Mouse (Mus musculus): Measurements from ENCODE around the gene Kif27. TPM values are rescaled to one million over a fixed set of nuclear protein-coding genes. Genes with fewer than 3 reads are reported as not detected.

Kif27 gene
- polyA plus RNA-seq, 1 experiment from 2014 or later, result 0.11 TPM

DNA sequence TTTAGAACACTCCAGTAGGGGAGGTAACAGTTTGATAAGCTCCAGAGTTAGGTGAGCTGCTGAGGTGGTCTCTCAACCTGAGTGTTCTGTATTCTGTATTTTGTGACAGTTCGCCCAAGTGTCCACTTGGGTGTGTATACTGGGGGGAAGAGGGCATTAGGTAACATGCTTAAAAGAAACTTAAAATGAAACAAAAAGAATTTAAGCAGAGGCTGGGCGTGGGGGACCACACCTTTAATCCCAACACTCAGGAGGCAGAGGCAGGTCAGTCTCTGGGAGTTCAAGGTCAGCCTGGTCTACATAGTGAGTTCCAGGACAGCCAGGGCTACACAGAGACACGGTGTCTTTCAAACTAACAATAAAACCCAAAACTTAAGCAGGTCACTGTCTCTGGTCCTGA lies 78.4 kb downstream of the Kif27 start:
- Histone ChIP-seq H3K9me3 (ENCODE audit: control insufficient read depth, low read length) (no peaks in the 10 kb centered on the region), H3K9ac (ENCODE audit: low read depth, low read length) (no peak overlapping the region), H3K4me2 (no peak overlapping the region), H3K4me1 (replicated peaks; ENCODE audit: control insufficient read depth, insufficient read depth, low read length) (no peaks in the 10 kb centered on the region), H3K27me3 (replicated peaks; ENCODE audit: control insufficient read depth, insufficient read depth, low read length) (peaks cover 3% of the 10 kb centered on the region), H3K4me3 (ENCODE audit: low read depth, low read length) (no peak overlapping the region), H3K36me3 (ENCODE audit: control insufficient read depth, insufficient read depth, low read length) (no peaks in the 10 kb centered on the region), H3K27ac (ENCODE audit: low read depth, low read length) (no peak overlapping the region)
- 75% methylated on average over 3 of the region's 3 CpGs for WGBS
- ATAC-seq (replicated peaks; ENCODE audit: low FRiP score) (no peak), DNase-seq (ENCODE audit: low spot score) (no peak)

DNA sequence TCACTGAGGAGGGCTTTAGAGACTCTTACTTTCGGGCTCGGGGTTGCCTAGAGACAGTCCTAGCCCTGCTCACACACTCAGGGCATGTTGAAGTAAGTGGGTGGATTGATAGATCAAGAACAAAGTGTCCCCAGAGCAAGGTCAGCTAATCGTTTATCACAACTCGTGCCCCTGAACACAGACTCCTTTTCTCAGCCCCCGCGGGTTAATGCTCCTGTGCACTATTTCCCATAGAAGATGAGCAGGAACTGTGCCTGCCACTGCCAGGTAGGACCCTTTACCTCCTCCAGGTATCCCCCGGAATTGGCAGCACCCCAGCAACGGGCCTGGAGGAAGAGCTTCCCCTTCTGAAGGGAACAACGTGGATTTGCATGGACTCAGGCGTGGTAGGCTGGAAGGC lies 82.7 kb downstream of the Kif27 start:
- Histone ChIP-seq H3K9me3 (ENCODE audit: control insufficient read depth, low read length) (no peaks in the 10 kb centered on the region), H3K36me3 (ENCODE audit: control insufficient read depth, insufficient read depth, low read length) (no peaks in the 10 kb centered on the region), H3K27me3 (replicated peaks; ENCODE audit: control insufficient read depth, insufficient read depth, low read length) (peaks cover 20% of the 10 kb centered on the region), H3K4me2 (no peak overlapping the region), H3K9ac (ENCODE audit: low read depth, low read length) (no peak overlapping the region), H3K4me3 (ENCODE audit: low read depth, low read length) (no peak overlapping the region), H3K4me1 (replicated peaks; ENCODE audit: control insufficient read depth, insufficient read depth, low read length) (peaks cover 9% of the 10 kb centered on the region), H3K27ac (ENCODE audit: low read depth, low read length) (no peak overlapping the region)
- WGBS, result 76% methylated on average over 10 of the region's 10 CpGs
- ATAC-seq (replicated peaks; ENCODE audit: low FRiP score), result no peak
- no peak for DNase-seq (ENCODE audit: low spot score)

DNA sequence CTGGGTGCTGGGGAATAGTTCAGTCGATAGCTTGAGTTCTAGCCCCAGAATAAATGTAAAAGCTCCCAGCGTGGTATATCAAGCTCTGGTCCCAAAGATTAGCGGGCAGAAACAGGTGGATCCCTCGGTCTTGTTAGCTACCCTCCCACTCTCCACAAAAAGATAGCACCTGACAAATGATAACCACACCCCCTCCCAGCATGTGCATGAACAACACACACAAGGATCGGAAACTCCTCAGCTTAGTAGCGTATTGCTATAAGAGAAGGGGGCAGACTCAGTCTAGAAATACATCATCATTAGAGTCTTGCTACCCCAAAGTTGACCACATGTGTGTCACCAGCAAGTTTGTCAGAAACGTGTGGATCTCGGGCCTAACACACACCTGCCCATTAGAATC lies 83.3 kb downstream of the Kif27 start, which contains the start of gene Gkap1:
Gene Gkap1 (minus strand): TSS at position 101 of the 400 bp plus-strand sequence.
- 57% methylated on average over 8 of the region's 8 CpGs for WGBS
- ATAC-seq (replicated peaks; ENCODE audit: low FRiP score), result no peak
- DNase-seq (ENCODE audit: low spot score), result no peak
- H3K4me1 ChIP-seq (replicated peaks; ENCODE audit: control insufficient read depth, insufficient read depth, low read length), result peaks cover 9% of the 10 kb centered on the region
- peaks cover 20% of the 10 kb centered on the region for H3K27me3 ChIP-seq (replicated peaks; ENCODE audit: control insufficient read depth, insufficient read depth, low read length)
- peak within 1 kb of the TSS; percentile 81 for H3K9ac ChIP-seq (ENCODE audit: low read depth, low read length)
- H3K36me3 ChIP-seq (ENCODE audit: control insufficient read depth, insufficient read depth, low read length), result no peaks in the 10 kb centered on the region
- H3K4me2 ChIP-seq, result peak within 1 kb of the TSS; percentile 85
- no peaks in the 10 kb centered on the region for H3K9me3 ChIP-seq (ENCODE audit: control insufficient read depth, low read length)
- H3K27ac ChIP-seq (ENCODE audit: low read depth, low read length), result peak within 1 kb of the TSS; percentile 49; the same call in 1 of the 2 replicates
- H3K4me3 ChIP-seq (ENCODE audit: low read depth, low read length), result peak within 1 kb of the TSS; percentile 88

DNA sequence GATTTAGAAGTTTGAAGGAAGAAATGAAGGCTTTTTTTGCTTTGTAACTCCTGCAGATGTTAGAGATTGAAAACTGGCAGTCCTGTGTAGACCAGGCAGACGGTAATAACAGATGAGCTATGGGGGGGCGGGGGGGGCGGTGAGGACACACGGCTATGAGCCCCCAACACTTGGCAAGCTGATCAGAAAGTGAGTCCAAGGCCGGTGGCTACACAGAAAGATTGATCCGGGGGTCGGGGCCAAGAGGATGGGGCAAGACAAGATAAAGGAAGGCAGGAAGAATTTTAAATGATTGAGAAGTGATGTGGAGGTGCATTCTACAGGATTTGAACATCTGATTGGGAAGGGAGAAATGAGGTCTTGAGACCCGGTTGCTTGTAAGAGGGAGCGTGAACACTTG lies 83.8 kb downstream of the Kif27 start:
- DNase-seq (ENCODE audit: low spot score) (no peak), ATAC-seq (replicated peaks; ENCODE audit: low FRiP score) (no peak)
- H3K4me3 ChIP-seq (ENCODE audit: low read depth, low read length), result peak overlapping the region; percentile 88
- H3K27ac ChIP-seq (ENCODE audit: low read depth, low read length), result peak overlapping the region; percentile 49; the same call in 1 of the 2 replicates
- H3K9me3 ChIP-seq (ENCODE audit: control insufficient read depth, low read length), result no peaks in the 10 kb centered on the region
- peak overlapping the region; percentile 85 for H3K4me2 ChIP-seq
- H3K27me3 ChIP-seq (replicated peaks; ENCODE audit: control insufficient read depth, insufficient read depth, low read length), result peaks cover 20% of the 10 kb centered on the region
- peak overlapping the region; percentile 81 for H3K9ac ChIP-seq (ENCODE audit: low read depth, low read length)
- WGBS, result 25% methylated on average over 9 of the region's 9 CpGs
- H3K36me3 ChIP-seq (ENCODE audit: control insufficient read depth, insufficient read depth, low read length), result no peaks in the 10 kb centered on the region
- peaks cover 9% of the 10 kb centered on the region for H3K4me1 ChIP-seq (replicated peaks; ENCODE audit: control insufficient read depth, insufficient read depth, low read length)

DNA sequence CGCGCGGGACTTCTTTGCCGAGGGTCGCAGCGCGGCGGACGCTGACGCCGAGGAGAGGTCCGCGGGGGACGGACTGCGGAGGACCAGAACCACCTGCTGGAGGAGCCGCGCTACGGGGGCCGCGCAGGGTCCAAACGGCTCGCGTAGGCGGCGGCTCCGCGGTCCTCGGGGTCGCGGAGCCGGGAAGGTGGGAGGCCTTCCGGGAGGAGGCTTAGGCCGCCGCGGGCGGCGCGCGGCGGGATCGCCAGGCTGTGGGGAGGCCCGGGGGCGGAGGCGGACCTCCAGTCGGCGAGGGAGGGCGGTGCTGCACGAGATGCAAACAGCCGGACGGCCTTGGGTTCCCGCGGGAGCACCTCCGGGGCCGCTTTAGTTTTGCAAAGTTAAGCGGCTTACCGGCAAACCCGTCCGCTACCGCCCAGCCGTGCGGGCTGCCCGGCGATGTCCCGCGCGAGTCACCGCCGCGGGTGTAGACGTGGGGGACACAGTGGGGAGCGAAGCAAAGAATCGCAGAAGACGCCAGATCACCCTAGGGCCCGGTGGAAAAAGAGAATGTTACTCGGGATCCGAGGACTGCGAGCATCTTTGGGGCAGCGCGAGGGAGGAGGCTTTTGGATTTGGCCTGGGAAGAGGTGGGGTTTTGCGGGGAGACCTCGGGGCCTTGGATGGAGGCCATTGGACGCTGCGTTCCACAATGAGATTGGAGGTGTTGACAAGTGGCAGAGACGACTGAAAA lies 84.5 kb downstream of the Kif27 start:
- Histone ChIP-seq H3K27ac (ENCODE audit: low read depth, low read length) (peak overlapping the region; percentile 49), H3K4me2 (peak overlapping the region; percentile 85), H3K4me1 (replicated peaks; ENCODE audit: control insufficient read depth, insufficient read depth, low read length) (peaks cover 9% of the 10 kb centered on the region), H3K9ac (ENCODE audit: low read depth, low read length) (peak overlapping the region; percentile 81), H3K36me3 (ENCODE audit: control insufficient read depth, insufficient read depth, low read length) (no peaks in the 10 kb centered on the region), H3K4me3 (ENCODE audit: low read depth, low read length) (peak overlapping the region; percentile 88), H3K27me3 (replicated peaks; ENCODE audit: control insufficient read depth, insufficient read depth, low read length) (peaks cover 20% of the 10 kb centered on the region), H3K9me3 (ENCODE audit: control insufficient read depth, low read length) (no peaks in the 10 kb centered on the region)
- DNase-seq (ENCODE audit: low spot score) (peak; percentile 80), ATAC-seq (replicated peaks; ENCODE audit: low FRiP score) (peak; percentile 80)
- under 1% methylated on average over 81 of the region's 84 CpGs for WGBS

DNA sequence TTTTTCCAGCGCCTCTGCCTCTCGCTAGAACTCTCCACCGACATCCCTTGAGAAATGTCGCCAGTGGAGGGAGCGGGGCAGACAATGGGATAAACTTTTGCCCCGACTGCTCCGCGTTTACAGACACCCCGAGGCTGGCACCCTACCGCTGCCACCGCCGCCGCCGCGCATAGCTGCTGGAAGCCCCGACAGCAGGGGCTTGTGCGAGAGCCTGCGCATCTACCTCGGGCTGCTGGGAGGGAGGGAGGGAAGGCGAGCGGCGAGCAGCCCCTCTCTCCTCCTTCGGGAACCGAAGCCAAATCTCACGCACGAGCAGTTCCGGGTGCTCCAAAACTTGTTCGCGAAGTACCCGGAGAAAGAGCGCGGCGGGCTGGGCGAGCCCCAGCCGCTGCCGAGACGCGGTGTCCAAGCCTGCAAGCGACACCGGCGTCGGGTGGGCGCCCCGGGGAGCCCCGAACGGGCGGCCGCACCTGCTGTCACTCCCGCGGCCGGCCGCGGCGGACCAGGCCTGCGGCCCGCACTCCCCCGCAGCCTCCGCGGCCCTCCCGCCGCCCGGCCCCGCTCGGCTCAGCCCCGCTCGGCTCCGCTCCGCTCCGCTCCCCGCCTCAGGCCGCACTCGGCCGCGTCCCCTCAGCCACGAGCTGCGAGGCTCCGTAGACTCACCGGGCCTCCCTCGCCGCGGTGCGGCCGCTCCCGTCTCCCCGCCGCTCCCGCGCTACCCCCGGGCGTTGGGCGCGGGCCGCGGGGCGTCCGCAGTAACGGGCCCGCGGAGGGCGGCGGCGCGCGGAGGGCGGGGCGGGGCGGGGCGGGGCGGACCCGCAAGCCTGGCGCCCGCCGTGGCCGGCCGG lies 85.3 kb downstream of the Kif27 start:
- peaks cover 20% of the 10 kb centered on the region for H3K27me3 ChIP-seq (replicated peaks; ENCODE audit: control insufficient read depth, insufficient read depth, low read length)
- WGBS, result under 1% methylated on average over 93 of the region's 115 CpGs
- ATAC-seq (replicated peaks; ENCODE audit: low FRiP score) (peak; percentile 71), DNase-seq (ENCODE audit: low spot score) (peak; percentile 70)
- peak overlapping the region; percentile 88 for H3K4me3 ChIP-seq (ENCODE audit: low read depth, low read length)
- peak overlapping the region; percentile 81 for H3K9ac ChIP-seq (ENCODE audit: low read depth, low read length)
- no peaks in the 10 kb centered on the region for H3K36me3 ChIP-seq (ENCODE audit: control insufficient read depth, insufficient read depth, low read length)
- H3K27ac ChIP-seq (ENCODE audit: low read depth, low read length), result peak overlapping the region; percentile 48; the same call in 1 of the 2 replicates
- no peaks in the 10 kb centered on the region for H3K9me3 ChIP-seq (ENCODE audit: control insufficient read depth, low read length)
- peaks cover 9% of the 10 kb centered on the region for H3K4me1 ChIP-seq (replicated peaks; ENCODE audit: control insufficient read depth, insufficient read depth, low read length)
- peak overlapping the region; percentile 85 for H3K4me2 ChIP-seq

DNA sequence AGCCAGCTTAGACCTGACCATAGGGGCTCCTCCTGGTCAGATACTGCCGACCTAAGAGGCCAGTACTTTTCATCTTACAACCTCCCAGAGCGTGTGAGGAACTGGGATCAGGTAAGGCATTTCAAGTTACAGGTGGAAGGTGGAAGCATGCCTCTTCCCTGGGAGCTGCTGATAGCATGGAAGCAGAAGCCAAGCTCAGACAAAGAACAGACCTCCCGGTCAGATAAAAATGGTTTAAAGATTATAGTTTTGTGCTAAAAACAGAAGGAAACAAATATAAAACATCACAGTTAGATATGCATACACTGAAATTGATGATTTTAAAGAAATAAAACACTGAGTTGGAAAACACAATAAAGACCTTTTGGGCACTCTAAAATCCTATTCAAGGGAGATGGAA lies 92.1 kb downstream of the Kif27 start:
- no peaks in the 10 kb centered on the region for H3K9me3 ChIP-seq (ENCODE audit: control insufficient read depth, low read length)
- no peak overlapping the region for H3K4me2 ChIP-seq
- H3K4me3 ChIP-seq (ENCODE audit: low read depth, low read length), result no peak overlapping the region
- DNase-seq (ENCODE audit: low spot score) (no peak), ATAC-seq (replicated peaks; ENCODE audit: low FRiP score) (no peak)
- 69% methylated on average over 3 of the region's 3 CpGs for WGBS
- H3K27ac ChIP-seq (ENCODE audit: low read depth, low read length), result no peak overlapping the region
- H3K9ac ChIP-seq (ENCODE audit: low read depth, low read length), result no peak overlapping the region
- H3K36me3 ChIP-seq (ENCODE audit: control insufficient read depth, insufficient read depth, low read length), result no peaks in the 10 kb centered on the region
- H3K4me1 ChIP-seq (replicated peaks; ENCODE audit: control insufficient read depth, insufficient read depth, low read length), result no peaks in the 10 kb centered on the region
- H3K27me3 ChIP-seq (replicated peaks; ENCODE audit: control insufficient read depth, insufficient read depth, low read length), result no peaks in the 10 kb centered on the region

DNA sequence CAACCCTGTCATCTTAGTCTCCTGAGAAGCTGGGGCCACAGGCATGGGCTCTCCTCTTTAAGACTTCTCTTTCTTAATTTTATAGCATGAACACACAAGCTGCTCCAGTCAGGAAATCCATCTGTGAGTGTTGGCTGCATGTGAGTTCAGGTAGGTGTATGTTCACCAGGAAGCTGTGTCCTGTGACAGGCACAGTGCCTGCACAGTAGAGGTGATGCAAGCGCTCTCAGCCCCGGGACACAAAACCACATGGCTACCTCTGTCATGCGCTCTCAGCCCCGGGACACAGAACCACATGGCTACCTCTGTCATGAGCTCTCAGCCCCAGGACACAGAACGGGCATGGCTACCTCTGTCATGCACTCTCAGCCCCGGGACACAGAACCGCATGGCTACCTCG lies 95.4 kb downstream of the Kif27 start:
- DNase-seq (ENCODE audit: low spot score), result no peak
- ATAC-seq (replicated peaks; ENCODE audit: low FRiP score), result no peak
- H3K4me2 ChIP-seq, result no peak overlapping the region
- H3K27me3 ChIP-seq (replicated peaks; ENCODE audit: control insufficient read depth, insufficient read depth, low read length), result no peaks in the 10 kb centered on the region
- H3K27ac ChIP-seq (ENCODE audit: low read depth, low read length), result no peak overlapping the region
- no peaks in the 10 kb centered on the region for H3K4me1 ChIP-seq (replicated peaks; ENCODE audit: control insufficient read depth, insufficient read depth, low read length)
- H3K36me3 ChIP-seq (ENCODE audit: control insufficient read depth, insufficient read depth, low read length), result no peaks in the 10 kb centered on the region
- 84% methylated on average over 8 of the region's 8 CpGs for WGBS
- no peak overlapping the region for H3K4me3 ChIP-seq (ENCODE audit: low read depth, low read length)
- no peaks in the 10 kb centered on the region for H3K9me3 ChIP-seq (ENCODE audit: control insufficient read depth, low read length)
- H3K9ac ChIP-seq (ENCODE audit: low read depth, low read length), result no peak overlapping the region
